Mouse (Mus musculus): ENCODE data around the gene Rad9a.
"Not testable (repeated sequence)": the region's sequence is repeated elsewhere in the genome, so short reads cannot be mapped to it uniquely, and the experiment has no call there.

Gene Rad9a

DNA sequence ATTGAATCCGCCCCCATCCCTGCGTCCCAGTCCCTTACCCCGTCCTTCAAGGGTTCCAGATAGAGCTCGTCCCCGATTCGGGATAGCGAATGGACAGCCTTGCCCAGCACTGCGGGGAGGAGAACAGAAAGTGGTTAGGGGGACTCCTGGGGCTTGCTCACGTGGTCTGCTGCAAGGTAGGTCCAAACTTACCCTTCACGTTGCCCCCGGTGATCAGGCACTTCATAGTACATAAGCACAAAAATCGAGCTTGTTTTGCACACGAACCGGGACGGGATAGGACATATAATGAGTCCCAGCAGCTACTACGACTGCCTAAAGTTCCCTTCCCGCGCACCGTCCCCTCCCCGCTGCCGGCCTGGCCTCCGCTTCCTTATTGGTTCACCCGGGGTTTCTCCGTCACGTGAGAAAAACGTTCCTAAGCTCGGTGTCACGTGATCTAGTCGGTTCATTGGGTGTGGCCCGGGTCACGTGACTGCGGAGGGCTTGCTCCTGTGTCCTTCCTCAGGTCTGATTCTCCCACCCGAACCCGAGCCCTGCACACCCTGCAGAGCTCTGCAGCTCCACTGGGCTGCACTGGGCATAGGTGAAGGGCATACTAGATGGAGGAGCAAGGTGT, at the start of gene Rad9a:
TSS of gene Rad9a (minus strand) at position 372 of the 619 bp plus-strand sequence.
- peak; percentile 90 to 92 for DNase-seq (ENCODE audit: low spot score in 2 of 2)

DNA sequence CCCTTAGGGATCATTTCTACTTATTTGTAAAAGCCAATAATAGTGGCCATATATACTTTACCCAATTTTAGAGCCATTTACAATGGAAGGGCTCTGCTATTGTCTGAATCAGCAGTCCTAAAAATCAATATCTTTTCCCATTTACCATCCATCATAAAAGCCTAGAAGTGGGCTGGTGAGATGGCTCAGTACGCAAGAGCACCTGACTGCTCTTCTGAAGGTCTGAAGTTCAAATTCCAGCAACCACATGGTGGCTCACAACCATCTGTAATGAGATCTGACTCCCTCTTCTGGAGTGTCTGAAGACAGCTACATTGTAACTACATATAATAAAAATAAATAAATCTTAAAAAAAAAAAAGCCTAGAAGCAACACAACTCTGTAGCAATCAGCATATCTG, 47.2 kb upstream of the Rad9a start:
- DNase-seq (ENCODE audit: low spot score in 2 of 2) = not testable (repeated sequence)

DNA sequence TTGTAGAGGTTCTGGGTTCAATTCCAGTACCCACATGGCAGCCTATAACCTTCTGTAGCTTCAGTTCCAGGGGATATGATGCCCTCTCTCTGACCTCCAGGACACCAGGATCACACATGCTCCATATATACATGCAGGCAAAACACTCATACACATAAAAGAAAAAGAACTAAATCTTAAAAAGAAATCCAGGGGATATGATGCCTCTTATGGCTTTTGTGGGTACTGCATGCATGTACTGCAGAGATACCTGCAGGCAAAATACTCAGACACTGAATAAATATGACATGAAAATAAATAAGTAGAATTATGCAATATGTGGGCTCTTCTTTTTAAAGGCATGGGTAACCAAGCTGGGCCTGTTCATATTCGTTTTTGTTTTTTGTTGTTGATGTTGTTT, 45.5 kb upstream of the Rad9a start:
- no peak for DNase-seq (ENCODE audit: low spot score in 2 of 2)

DNA sequence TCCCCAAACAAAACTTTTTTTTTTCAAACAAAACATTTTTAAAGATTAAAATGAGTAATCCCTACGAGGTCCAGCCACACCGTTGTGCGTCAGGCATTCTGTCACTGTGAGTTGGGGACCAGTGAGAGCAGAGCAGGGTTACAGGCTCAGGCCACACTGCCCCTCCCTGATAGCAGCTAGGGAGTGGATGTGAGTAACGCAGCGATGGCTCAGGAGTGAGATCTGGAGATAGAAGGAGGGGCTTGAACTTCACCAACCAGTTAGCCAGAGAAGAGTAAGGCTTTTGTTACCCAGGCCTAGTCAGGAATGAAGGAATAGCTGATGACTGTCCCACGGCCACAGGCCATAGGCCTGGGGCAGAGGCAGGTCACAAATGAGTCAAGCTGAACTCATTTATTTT, 43.3 kb upstream of the Rad9a start:
- DNase-seq (ENCODE audit: low spot score in 2 of 2) = no peak

DNA sequence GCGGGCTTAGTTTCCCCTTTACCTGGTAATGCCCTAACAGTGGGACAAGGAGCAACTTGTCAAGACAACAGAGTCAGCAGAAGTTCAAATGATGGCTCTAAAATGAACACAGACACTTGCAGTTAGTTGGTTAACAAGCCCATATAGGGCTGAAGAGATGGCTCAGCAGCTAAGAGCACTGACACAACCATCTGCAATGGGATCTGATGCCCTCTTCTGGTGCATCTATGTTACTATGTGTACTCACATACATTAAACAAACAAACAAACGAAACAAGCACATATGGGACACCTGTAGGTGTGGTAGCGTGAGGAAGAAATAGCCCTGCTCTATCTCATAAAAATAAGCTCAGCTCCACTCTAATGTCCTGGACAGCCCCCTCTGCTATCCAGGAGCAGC, 41.0 kb upstream of the Rad9a start:
- DNase-seq (ENCODE audit: low spot score in 2 of 2) = no peak

DNA sequence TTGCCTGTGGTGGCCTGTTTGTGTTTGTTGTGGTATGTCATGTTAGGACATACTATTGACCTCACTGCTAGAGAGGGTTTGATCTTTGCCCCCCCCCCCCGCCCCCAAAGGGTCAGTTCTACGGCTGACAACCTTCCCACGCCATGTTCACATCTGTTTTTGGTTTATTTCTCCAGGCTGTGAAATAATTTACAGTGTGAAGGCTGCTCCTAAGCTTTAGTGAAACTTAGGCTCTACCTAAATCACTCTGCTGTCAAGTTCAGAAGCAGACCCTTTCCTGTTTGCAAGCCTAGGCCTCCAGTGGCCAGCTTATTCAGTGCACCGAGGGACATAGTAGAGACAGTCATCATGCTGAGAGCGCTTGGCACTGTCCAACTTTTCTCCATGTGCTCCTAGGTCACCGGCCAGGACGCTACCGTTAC, 38.8 kb upstream of the Rad9a start:
- no peak for DNase-seq (ENCODE audit: low spot score in 2 of 2)

DNA sequence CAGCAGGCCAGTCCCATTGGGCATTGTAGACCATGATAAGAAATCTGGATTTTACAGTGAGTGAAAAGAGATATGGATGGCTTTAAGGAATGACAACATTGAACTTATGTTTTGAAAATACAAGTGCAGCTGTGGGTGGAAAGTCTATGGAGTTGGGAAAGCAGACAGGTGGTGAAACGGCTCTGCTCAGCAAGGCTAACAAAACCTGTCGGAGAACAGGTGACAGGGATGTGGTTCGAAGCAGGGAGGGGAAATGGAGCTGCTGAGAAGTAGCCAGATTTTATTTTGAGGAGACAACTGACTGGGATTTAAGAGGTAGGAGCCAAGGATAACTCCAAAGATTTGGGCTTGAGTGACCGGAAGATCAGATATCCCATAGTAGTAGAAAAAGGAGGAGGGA, 33.1 kb upstream of the Rad9a start:
- no peak for DNase-seq (ENCODE audit: low spot score in 2 of 2)

DNA sequence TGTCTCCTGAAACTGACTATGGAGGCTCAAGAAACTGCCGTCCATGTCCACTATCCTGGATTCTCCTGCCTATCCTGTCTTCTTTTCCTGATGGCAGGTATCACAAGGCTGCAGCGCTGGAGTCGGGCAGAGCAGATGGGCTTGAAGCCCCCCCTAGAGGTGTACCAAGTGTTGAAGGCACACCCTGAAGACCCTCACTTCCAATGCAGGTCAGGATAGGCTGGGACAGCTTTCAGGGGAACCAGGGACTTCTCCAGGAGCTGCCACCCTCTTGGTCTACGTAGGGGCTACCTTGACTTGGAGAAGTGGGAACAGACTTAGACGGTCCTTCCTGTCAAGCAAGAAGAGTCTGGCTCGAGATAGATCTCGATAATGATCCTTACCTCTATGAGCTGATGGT, 31.2 kb upstream of the Rad9a start:
- DNase-seq (ENCODE audit: low spot score in 2 of 2) = no peak

DNA sequence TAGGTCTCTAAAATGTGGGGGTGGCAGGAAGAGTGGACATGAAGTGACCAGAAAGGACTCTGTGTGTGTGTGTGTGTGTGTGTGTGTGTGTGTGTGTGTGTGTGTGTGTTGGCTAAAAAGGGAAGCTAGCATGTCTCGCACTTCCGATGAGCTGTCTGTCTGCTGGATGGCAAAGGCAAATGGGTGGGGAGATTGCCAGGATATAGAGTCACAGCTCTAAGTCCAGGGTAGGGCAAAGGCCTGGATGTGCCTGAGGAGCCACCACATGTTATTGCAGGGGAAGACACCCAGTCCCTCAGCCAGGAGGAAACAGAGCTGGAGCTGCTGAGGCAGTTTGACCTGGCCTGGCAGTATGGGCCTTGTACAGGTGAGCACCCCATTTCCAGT, 30.7 kb upstream of the Rad9a start:
- DNase-seq (ENCODE audit: low spot score in 2 of 2) = peak in 1 of 2 experiments; percentile 37

DNA sequence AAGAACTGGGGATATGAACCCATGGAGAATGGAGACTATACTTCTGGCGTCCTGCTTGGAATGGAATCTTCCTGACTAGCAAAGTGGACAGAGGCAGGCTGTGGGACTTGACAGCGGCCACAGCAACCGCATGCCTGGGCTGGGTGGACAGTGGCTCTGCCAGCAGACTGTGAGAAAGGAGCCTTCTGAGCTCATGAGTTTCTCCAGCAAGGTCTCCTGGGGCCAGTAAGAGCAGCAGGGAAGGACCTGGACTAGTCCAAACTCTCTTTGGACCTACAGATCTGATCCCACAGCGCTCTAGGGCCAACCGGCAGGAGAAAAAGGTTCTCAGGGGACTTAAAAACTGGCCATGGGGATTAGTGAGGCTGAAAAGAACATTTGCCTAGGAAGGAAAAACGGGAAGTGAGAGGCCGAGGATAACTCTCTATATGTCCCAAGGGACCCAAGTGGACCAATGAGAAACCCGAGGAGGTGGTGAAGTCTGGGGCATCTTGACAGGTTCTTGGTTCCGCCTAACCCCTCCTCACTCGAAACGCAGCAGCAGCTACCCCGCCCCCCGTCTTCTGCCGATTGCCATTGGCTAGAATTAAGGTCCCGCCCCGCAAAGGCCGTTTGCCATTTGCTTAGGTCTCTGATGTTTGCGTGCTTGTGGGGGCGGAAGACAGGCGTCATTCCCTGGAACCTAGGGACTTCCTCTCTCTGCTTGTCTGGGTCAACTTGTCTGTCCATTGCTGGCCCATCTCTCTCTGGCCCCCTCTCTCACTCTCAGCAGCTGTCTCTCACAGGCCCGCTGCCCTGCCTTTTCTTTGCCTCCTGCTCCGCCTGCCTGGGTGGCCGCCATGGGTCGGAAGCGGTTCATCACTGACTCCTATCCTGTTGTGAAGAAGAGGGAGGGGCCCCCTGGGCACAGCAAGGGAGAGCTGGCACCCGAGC, 30.1 kb upstream of the Rad9a start, which contains the start of gene Pold4:
TSS of gene Pold4 (plus strand) at position 647 of the 933 bp plus-strand sequence.
- peak; percentile 87 to 91 for DNase-seq (ENCODE audit: low spot score in 2 of 2)

DNA sequence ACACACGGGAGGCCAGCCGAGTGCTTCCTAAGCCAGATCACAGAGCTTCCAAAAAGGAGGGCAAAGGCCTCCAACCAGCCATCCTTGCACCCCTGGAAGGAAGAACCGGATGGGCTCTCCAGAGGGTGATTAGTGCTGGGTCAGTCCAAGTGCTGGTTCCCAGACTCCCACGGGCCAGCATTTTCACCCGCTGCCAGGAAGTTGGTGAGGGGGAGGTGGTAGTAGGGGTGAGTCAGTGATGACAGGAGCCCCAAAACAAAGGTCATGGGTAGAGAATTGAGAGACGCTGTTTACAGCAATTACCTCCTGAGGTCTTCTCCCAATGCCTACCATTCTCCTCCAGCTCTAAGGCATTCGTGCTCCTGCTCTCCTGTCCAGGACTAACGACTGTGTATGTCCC, 29.0 kb upstream of the Rad9a start:
- no peak for DNase-seq (ENCODE audit: low spot score in 2 of 2)

DNA sequence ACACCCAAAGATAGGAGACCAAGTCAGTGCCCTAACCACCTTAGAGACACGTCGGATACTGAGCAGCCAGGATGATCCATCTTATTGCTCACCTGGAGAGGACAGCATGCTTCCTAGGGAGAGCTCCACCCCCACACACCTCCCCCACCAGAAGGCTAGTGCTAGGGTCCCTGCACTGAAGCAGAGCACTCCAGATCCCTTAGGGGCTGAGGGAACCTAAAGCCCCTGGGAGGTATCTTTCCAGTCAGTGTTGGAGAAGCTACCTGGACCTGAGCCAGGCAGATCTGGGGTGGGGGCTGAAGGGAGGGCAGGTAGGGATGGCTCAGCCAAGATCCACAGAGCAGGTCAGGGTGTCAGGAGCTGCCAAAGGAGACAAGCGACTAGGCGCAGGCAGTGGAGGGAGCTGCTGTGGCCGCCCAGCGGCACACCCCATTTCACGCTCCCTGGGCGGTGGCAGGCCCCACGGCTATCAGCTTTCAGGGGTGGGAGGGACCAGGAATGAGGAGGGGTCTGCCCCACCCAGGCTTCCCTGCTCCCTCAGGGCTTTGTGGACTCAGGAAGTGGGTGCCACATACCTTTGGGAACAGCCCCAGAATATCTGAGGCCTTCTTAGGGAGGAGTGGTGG, 28.1 kb upstream of the Rad9a start:
- DNase-seq (ENCODE audit: low spot score in 2 of 2) = no peak

DNA sequence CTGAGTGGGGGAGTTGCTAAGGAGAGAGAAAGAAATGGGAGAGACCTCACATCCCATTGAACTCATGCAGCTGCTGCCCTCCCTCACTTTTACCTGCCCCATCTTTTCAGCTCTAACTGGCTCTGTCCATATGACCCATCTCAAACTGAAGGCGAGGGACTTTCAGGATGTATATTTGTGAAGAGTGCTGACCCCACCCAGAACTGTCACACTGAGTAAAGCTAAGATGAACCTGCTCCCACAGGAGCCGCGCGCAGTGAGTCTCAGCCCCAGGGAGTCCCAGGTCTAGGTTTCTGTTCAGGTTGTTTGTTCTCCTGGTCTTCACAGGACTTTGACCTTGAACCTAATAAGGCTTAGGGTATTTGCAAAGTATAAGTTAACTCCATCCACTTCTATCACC, 27.4 kb upstream of the Rad9a start:
- no peak for DNase-seq (ENCODE audit: low spot score in 2 of 2)

DNA sequence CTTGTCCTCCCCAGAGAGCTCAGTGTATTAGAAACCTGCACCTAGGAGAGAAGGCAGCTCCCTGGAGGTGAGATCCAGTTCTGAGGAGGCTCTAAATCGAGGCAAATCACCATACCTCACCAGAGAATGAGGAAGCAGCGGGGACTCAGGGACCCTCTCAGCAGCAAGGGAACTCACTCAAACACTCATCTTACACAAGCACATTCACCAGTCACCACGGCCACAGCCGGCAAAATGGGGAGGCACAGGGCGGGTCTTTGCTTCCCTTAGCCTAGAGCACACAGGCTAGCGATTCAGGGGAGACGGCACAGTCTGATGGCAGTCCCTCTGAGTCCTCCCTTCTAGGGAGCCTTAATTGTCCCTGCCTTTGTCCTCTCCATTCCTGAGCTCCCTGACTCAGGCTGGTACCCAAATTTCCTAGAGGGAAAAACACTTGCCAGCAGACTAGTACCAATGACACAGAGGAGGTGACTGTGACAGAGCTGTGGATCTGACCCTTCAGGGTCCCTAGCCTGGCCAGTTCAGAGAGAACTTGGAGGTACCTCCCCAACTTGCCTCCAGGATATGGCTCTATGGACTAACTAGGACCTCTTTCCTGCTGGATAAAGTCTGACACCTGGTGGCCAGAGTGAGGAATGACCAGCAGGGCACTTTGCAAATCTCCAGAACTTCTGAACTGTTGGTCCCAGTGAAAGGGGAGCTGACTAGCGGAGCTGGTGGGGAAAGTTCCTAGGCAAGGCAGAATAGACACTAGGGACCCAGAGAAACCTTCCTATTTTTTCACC, 26.6 kb upstream of the Rad9a start:
- DNase-seq (ENCODE audit: low spot score in 2 of 2) = peak in 1 of 2 experiments; percentile 67

DNA sequence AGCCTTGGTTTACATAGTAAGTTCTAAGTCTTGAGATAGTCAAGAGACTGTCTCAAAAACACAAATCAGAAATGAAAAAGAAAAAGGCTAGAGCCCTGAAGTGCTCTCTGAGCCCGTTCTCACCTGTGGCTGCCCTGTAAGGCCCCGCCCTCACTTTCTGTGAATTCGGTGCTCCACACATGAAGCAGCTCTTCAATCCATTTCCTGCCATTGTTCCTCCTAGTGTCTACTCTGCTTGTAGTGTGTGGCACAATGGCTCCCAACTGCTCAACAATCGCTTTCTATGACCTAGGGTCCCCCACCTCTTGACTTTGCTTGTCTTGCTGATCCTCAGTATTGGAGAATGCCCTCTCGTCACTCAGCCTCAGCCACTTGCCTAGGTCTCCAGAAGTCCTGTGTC, 26.0 kb upstream of the Rad9a start:
- no peak for DNase-seq (ENCODE audit: low spot score in 2 of 2)

DNA sequence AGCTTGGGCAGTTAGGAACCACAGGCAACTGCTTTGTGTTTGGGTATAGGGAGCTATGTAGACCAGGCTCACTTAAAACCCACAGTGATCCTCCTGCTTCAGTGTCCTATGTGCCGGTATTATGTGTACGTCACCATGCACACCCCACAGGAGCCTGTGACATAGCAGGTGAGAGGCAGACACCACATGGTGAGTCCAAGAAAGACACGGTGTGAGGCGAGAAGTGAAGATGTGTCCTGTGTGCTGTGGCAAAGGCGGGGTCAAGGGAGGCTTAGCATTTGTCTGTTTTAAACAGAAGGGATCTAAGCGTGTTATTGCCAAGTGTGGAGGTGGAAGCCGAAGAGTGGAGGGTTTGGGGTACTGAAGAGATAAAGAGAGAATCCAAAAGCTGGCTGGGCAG, 25.3 kb upstream of the Rad9a start:
- DNase-seq (ENCODE audit: low spot score in 2 of 2) = no peak

DNA sequence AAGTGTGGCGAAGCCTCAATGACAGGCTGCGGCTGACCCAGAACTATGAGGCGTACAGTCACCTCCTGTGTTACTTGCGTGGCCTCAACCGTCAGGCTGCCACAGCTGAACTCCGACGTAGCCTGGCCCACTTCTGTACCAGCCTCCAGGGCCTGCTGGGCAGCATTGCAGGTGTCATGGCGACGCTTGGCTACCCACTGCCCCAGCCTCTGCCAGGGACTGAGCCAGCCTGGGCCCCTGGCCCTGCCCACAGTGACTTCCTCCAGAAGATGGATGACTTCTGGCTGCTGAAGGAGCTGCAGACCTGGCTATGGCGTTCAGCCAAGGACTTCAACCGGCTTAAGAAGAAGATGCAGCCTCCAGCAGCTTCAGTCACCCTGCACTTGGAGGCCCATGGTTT, 20.7 kb upstream of the Rad9a start:
- no peak for DNase-seq (ENCODE audit: low spot score in 2 of 2)

DNA sequence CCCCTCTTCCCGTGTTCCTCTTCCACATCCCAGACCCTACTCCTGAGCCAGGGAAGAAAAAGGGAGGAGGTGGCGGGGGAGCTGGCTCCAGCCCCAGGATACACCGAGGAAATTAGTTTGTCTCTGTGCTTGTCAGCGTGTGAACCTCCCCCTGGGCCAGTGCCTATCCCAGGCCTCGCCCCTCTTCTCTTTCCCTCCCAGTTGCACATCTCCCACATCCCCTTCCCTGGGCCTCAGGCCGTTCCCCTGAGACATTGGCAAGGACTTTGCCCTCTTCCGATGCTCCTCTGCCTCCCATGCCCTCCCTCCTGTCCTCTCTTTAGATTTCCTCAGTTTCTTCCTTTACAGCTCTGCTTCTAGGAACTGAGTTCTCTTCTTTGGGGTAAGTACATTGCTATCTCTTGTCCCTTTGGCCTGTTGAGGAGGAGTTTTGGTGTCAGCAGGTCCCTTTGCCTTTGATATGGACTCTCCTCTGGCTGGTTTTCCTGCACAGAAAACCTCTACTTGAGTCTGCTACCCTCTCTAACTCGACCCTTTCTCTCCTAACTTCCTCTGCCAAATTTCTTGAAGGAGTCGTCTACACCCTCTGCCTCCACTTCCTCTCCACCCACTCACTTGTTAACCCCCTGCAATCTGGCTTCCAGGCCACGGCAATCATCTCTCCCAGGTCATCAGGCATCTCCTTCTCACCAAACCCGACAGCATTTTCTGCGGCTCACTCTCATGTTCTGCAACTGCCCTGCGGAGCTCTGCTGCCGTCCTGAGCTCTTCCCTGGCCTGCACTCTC, 19.7 kb upstream of the Rad9a start:
- no peak for DNase-seq (ENCODE audit: low spot score in 2 of 2)

DNA sequence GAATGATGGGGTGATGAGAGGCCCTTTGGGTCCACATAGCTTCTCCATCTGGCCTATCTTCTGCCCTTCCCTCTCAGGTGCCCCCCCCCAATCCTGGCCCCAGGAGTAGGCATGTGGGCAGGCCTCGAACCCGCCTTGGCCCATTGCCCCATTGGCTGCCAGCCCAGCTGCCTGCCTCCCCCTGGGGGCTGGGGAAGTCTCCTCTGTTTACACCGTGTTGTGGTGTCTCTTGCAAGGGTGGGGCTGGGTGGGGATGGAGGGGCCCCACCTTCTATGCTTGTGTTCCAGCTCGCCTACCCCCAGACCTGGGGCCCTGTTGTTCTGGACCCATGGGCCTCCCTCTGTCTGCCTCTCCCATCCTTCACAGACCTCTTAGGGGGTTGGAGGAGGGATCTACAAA, 19.0 kb upstream of the Rad9a start:
- DNase-seq (ENCODE audit: low spot score in 2 of 2) = no peak

DNA sequence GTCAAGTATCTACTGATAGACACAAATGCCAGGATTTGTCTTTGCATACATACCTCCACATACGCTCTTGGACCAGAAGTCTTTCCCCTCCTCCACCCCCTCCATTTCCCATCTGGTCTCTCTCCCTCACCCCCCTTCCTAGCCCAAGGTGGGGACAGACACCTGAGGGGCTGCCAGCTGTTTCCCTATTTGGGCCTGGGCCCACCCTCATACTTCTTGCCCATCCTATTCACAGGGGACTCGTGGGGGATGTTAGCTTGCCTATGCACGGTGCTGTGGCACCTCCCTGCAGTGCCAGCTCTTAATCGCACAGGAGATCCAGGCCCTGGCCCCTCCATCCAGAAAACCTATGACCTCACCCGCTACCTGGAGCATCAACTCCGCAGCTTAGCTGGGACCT, 18.5 kb upstream of the Rad9a start:
- no peak for DNase-seq (ENCODE audit: low spot score in 2 of 2)

DNA sequence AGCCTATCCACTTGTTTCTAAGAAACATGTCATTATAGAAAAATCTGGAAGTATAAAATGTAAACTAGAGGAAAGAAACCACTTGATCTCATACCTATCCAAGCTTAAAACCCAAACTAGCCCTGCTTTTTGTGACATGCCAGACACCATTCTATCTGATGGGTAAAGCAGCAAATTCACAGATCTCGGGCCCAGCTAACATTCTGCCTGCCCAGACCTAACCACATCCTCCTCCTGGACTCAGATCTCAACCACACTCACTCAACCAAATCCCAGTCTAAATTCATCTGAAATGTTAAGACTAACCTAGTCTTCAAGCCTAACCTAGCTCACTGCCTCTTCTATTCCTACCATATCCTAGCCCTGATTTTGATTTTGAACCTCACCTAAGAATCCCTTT, 17.3 kb upstream of the Rad9a start:
- DNase-seq (ENCODE audit: low spot score in 2 of 2) = no peak
